Mouse (Mus musculus) urinary bladder, adult 18-20 months (tissue): ENCODE measurements around the gene Ints6.

Experiments
- DNase-seq, 2 experiments: peaks; one replicate each; pipeline ENCODE4 v3.0.0; 2022; ENCODE audit warnings: low spot score in 2 of 2, mixed read lengths in 2 of 2

Ints6 gene

DNA sequence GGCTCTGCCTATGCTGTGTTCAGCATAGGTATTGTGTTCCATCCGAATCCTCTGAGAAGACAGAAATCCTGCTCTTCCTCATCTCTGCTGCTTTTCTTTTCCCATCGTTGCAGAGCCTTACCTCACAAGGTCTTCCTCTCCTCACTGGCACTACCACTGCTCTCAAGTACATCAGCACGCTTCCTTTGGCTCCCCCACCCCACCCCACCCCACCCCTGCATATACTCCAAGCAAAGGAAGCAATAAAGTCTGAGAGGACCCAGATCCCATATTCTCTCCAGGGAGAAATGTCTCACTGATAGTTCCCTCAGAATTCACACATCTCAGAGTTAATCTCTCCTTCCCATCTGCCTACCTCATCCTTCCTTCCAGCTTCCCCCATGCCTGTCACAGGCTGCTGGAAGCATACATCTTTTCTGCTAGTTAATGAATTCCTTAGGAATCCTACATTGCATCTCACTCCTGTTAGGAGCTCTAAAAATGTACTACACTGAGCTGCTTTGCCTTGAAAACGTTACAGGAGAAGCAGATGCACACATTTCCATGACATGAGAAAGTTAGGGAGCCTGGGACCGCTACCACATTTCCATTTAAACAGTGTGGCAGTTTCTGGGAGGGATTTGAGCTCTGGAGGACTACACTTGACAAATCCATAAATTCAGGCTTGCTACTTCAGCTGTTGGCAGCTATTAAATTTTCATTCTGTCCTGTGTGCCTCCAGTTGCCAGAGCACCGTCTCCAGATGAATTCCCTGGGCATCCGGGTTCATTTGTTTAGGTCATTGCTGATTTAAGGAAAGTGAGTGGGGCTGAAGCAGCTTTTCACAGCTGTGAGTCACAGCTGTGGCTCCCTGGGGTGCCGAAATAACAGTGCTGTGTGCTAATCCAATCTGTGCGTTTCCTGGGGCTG is 123.3 kb downstream of the Ints6 start:
- DNase-seq: no peak

DNA sequence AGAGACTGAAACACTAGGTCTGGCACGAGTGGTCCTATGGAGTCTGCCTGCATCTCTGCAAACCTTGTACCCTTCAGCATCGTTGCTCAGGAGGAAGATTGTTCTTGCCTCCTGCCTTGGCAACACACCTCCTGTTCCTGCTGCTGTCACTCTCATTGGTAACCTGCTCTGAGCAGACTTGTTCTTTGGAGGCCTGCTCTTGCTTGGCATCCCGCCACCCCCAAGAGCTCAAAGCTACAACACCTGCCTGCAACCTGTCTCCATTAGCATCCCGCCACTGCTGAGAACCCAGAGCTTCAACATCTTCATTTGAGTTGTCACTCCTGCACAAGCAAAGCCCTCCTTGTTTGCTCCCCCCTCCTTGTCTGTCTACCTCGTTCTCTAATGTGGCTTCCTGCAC is 133.0 kb downstream of the Ints6 start:
- DNase-seq: no peak
